Mouse (Mus musculus): ENCODE results near the gene Enox1.

- TF ChIP-seq POLR2A (IDR thresholded peaks at IDR 0.05; ENCODE audit: low read depth, low read length) (no peak), CTCF (IDR thresholded peaks at IDR 0.05; ENCODE audit: extremely low read depth, insufficient read length, insufficient replicate concordance, low read depth, low read length) (no peak)
Observed at GRCm38 (mm10) chr14:77136936-77137335, 19.6 kb upstream of the Enox1 start.
